Mouse (Mus musculus) right cerebral cortex, postnatal 25 days (tissue): ENCODE measurements around the gene Col6a2.

Experiments
- DNase-seq: peaks from one replicate; pipeline ENCODE4 v3.0.0; 2022

Col6a2 gene

GRCm38 (mm10) chr10:76634584-76634983 lies 11.2 kb upstream of the Col6a2 start:
- no peak for DNase-seq

- DNase-seq = no peak
Measured at GRCm38 (mm10) chr10:76634094-76634571, 10.7 kb upstream of the Col6a2 start.

- DNase-seq = no peak
Measured at GRCm38 (mm10) chr10:76632630-76633029, 9.2 kb upstream of the Col6a2 start.

- DNase-seq = no peak
Measured at GRCm38 (mm10) chr10:76630657-76631056, 7.2 kb upstream of the Col6a2 start.

GRCm38 (mm10) chr10:76627714-76628113 lies 4.3 kb upstream of the Col6a2 start:
- DNase-seq = no peak

- DNase-seq = no peak
Measured at GRCm38 (mm10) chr10:76624903-76625302, 1.5 kb upstream of the Col6a2 start.

- no peak for DNase-seq
Measured at GRCm38 (mm10) chr10:76623734-76624133, 304 bp upstream of the Col6a2 start.

- no peak for DNase-seq
Measured at GRCm38 (mm10) chr10:76622411-76622810, 1.0 kb downstream of the Col6a2 start.

- no peak for DNase-seq
Measured at GRCm38 (mm10) chr10:76612473-76612872, 11.0 kb downstream of the Col6a2 start.

GRCm38 (mm10) chr10:76602690-76603089 lies 20.7 kb downstream of the Col6a2 start:
- DNase-seq = no peak

- DNase-seq = no peak
Measured at GRCm38 (mm10) chr10:76596338-76596737, 27.1 kb downstream of the Col6a2 start.

- no peak for DNase-seq
Measured at GRCm38 (mm10) chr10:76590197-76590596, 33.2 kb downstream of the Col6a2 start.

GRCm38 (mm10) chr10:76586190-76586589 lies 37.2 kb downstream of the Col6a2 start:
- DNase-seq = no peak

- no peak for DNase-seq
Measured at GRCm38 (mm10) chr10:76584138-76584537, 39.3 kb downstream of the Col6a2 start.

- DNase-seq = no peak
Measured at GRCm38 (mm10) chr10:76576920-76577319, 46.5 kb downstream of the Col6a2 start.

- DNase-seq = no peak
Measured at GRCm38 (mm10) chr10:76575374-76575773, 48.1 kb downstream of the Col6a2 start, which contains the start of gene Ftcd. Gene Ftcd, plus strand, starts transcription at chr10:76575648.

GRCm38 (mm10) chr10:76572151-76572550 lies 51.3 kb downstream of the Col6a2 start:
- DNase-seq = no peak

- DNase-seq = no peak
Measured at GRCm38 (mm10) chr10:76571070-76571469, 52.4 kb downstream of the Col6a2 start.

GRCm38 (mm10) chr10:76569996-76570685 lies 53.3 kb downstream of the Col6a2 start:
- no peak for DNase-seq

GRCm38 (mm10) chr10:76561972-76562371 lies 61.5 kb downstream of the Col6a2 start, which contains the start of gene Spatc1l:
Gene Spatc1l, plus strand, starts transcription at chr10:76562272.
- no peak for DNase-seq

- no peak for DNase-seq
Measured at GRCm38 (mm10) chr10:76554061-76554460, 69.4 kb downstream of the Col6a2 start.

GRCm38 (mm10) chr10:76551556-76551955 lies 71.9 kb downstream of the Col6a2 start:
- DNase-seq = no peak

GRCm38 (mm10) chr10:76550458-76550857 lies 73.0 kb downstream of the Col6a2 start:
- no peak for DNase-seq

- DNase-seq = no peak
Measured at GRCm38 (mm10) chr10:76548218-76548617, 75.2 kb downstream of the Col6a2 start.

GRCm38 (mm10) chr10:76546566-76546965 lies 76.9 kb downstream of the Col6a2 start:
- no peak for DNase-seq
